Mouse (Mus musculus) lung, postnatal 0 days (tissue): Measurements from ENCODE around the gene Zfp654.

ENCODE experiments used
- CTCF ChIP-seq: IDR thresholded peaks from 2 replicates; pipeline ENCODE4 v1.5.1; 2016; ENCODE audit warnings: antibody characterized with exemption, mild to moderate bottlenecking
- EP300 ChIP-seq: IDR thresholded peaks from 2 replicates; pipeline ENCODE4 v1.6.1; 2016; ENCODE audit warnings: antibody characterized with exemption, mild to moderate bottlenecking, control low read depth

- no peak for TF ChIP-seq CTCF
- no peak for TF ChIP-seq EP300
These were observed 56.6 kb downstream of the Zfp654 start for GRCm38 (mm10) chr16:64794802-64795201.
